Mouse (Mus musculus): ENCODE data around the gene Hoxc6. TPM values are rescaled to one million over a fixed set of nuclear protein-coding genes. Genes with fewer than 3 reads are reported as not detected.

Hoxc6 gene
- 2.1 and 2.3 TPM in 2 replicates for polyA plus RNA-seq (2016; fragmentation: Nextera tagmentation; extraction: Ambion mirVana)

DNA sequence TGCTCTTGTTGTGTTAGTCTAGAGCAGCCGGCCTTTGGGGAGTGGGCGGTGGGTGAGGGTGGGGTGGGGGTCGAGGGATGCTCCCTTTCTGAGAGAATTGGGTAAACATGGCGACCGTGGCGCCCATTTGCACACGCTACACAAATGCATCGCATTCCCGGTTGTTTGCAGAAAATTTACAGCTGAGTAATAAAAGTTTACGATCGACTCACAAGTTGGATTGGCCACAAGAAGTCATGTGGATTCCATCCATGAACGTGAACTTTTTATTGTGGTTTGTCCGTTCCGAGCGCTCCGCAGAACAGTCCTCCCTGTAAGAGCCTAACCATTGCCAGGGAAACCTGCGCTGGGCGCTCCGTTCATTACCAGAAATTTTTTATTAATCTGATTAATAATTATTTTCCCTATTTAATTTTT is at the start of gene Hoxc6:
Hoxc6 (plus strand) TSS at position 319 of the 417 bp plus-strand sequence.
- 2% methylated on average over 19 of the region's 19 CpGs for WGBS
- no peak for ATAC-seq (ENCODE audit: low FRiP score)
- H3K9ac ChIP-seq = no peak within 1 kb of the TSS
- H3K9me3 ChIP-seq (replicated peaks) = no peaks in the 10 kb centered on the region
- peaks cover 96% of the 10 kb centered on the region for H3K27me3 ChIP-seq
- peaks cover 7% of the 10 kb centered on the region for H3K4me1 ChIP-seq
- H3K27ac ChIP-seq = no peak within 1 kb of the TSS
- no peaks in the 10 kb centered on the region for H3K36me3 ChIP-seq
- peak within 1 kb of the TSS; percentile 49 for H3K4me2 ChIP-seq (replicated peaks)
- peak within 1 kb of the TSS; percentile 29 for H3K4me3 ChIP-seq

DNA sequence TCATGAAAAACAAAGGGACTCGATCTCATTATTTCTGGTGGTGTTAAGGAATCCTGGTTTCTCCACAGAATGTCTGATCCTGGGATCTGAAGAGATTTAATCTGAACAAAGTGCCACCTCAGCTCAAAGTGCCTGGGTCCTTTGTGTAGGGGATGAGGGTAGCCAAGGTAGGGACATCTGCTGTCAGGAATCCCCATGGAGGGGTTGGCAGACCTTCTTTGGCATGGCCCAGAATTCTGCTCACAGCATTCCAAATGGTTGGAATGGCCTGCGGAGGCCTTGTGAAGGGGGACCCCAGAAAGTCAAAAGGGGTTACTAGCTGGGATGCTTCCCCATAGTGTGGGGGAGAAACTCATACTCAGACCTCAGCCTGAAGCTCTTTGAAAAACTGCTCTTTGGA is 49.2 kb upstream of the Hoxc6 start:
- H3K9ac ChIP-seq = no peak overlapping the region
- H3K9me3 ChIP-seq (replicated peaks) = no peaks in the 10 kb centered on the region
- no peak overlapping the region for H3K27ac ChIP-seq
- no peak overlapping the region for H3K4me2 ChIP-seq (replicated peaks)
- H3K27me3 ChIP-seq = peaks cover 100% of the 10 kb centered on the region
- H3K4me3 ChIP-seq = no peak overlapping the region
- ATAC-seq (ENCODE audit: low FRiP score) = no peak
- no peaks in the 10 kb centered on the region for H3K4me1 ChIP-seq
- WGBS = 7% methylated on average over 2 of the region's 2 CpGs
- H3K36me3 ChIP-seq = no peaks in the 10 kb centered on the region

DNA sequence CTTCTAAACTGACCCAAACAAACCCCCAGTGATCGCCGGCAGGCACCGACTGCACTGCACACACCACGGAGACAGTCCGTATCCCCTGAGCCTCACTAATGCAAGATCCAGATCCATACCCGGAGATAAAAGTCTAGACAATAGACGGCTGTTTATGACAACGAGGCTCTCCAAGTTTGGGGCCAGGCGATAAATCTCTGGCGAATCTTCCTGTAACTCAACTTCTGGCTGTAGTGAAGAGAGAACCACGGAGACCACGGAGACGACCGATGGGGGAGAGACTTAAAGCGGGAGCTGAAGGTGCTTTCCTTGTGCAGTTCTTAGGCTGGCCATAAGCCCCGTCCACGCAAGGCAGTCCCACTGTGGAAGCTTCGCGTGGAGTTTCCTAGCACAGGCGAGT is 48.4 kb upstream of the Hoxc6 start:
- peaks cover 100% of the 10 kb centered on the region for H3K27me3 ChIP-seq
- no peaks in the 10 kb centered on the region for H3K36me3 ChIP-seq
- no peak overlapping the region for H3K4me3 ChIP-seq
- H3K4me2 ChIP-seq (replicated peaks) = no peak overlapping the region
- H3K9me3 ChIP-seq (replicated peaks) = no peaks in the 10 kb centered on the region
- no peak for ATAC-seq (ENCODE audit: low FRiP score)
- no peak overlapping the region for H3K27ac ChIP-seq
- WGBS = 1% methylated on average over 20 of the region's 20 CpGs
- H3K4me1 ChIP-seq = no peaks in the 10 kb centered on the region
- no peak overlapping the region for H3K9ac ChIP-seq

DNA sequence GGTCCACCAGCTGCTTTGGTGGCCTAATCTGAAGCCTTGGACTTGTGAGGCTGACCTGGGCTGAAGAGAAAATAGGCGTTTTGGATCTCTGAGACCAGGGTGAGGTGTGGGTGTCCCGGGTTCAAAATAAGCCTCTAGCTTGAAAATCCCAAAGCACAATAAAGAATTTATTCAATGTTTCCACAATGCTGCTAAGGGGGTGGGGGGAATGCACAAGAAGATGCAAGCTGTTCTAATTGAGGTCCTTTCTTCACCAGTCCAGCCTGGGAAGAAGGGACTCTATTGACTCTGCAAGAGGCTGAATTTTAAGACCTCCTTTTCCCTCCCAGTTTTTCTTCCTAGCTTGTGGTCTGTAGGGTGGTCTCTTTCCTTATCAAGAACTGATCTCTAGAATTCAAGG is 47.2 kb upstream of the Hoxc6 start:
- H3K27ac ChIP-seq = no peak overlapping the region
- no peaks in the 10 kb centered on the region for H3K9me3 ChIP-seq (replicated peaks)
- H3K27me3 ChIP-seq = peaks cover 100% of the 10 kb centered on the region
- H3K4me3 ChIP-seq = no peak overlapping the region
- no peaks in the 10 kb centered on the region for H3K4me1 ChIP-seq
- WGBS = 14% methylated on average over 2 of the region's 2 CpGs
- ATAC-seq (ENCODE audit: low FRiP score) = no peak
- H3K9ac ChIP-seq = no peak overlapping the region
- H3K36me3 ChIP-seq = no peaks in the 10 kb centered on the region
- H3K4me2 ChIP-seq (replicated peaks) = no peak overlapping the region

DNA sequence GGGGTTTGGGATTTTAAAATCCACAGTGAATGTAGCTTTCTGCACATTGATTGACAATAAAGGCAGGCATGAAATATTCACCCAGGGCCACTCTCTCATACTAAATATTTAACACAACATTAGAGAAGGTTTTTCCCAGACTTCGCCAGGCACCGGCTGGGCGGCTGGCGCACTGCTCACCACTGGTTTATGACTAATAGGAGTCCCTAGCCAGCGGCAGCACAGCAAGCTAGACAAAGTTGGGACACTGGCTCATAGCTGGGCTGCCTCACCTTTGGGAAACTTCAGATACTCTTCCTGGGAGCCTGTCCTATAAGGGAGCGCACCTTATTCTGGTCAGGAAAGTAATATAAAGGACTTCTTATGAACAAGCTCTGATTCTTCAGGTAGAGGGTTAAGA is 44.5 kb upstream of the Hoxc6 start:
- H3K4me1 ChIP-seq = no peaks in the 10 kb centered on the region
- WGBS = 5% methylated on average over 6 of the region's 6 CpGs
- no peak overlapping the region for H3K9ac ChIP-seq
- no peaks in the 10 kb centered on the region for H3K9me3 ChIP-seq (replicated peaks)
- no peak overlapping the region for H3K27ac ChIP-seq
- no peak overlapping the region for H3K4me2 ChIP-seq (replicated peaks)
- no peaks in the 10 kb centered on the region for H3K36me3 ChIP-seq
- no peak for ATAC-seq (ENCODE audit: low FRiP score)
- H3K27me3 ChIP-seq = peaks cover 100% of the 10 kb centered on the region
- no peak overlapping the region for H3K4me3 ChIP-seq

DNA sequence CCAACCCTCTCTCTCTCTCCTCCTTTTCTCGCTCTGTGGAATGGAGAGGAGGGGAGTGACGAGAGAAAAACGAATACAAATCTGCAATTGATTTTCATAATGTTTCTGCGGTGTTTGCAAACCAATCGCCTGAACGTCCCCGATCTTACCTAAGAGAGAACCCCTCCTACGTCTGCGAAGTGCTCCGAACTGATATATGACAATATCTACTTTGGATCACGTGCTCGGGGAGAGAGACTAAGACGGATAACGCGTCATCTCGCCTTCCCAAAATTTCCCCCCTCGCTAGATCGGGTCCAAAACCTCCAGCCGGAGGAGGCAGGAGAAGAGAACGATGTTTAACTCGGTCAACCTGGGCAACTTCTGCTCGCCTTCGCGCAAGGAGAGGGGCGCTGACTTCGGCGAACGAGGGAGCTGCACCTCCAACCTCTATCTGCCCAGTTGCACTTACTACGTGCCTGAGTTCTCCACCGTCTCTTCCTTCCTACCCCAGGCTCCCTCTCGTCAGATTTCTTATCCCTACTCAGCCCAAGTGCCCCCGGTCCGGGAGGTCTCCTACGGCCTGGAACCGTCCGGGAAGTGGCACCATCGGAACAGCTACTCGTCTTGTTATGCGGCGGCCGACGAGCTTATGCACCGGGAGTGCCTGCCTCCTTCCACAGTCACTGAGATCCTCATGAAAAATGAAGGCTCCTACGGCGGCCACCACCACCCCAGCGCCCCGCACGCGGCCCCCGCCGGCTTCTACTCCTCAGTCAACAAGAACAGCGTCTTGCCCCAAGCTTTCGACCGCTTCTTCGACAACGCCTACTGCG is 43.7 kb upstream of the Hoxc6 start, which contains the start of gene Hoxc11:
Hoxc11 (plus strand) TSS at position 236 of the 815 bp plus-strand sequence.
- no peak for ATAC-seq (ENCODE audit: low FRiP score)
- no peak within 1 kb of the TSS for H3K4me2 ChIP-seq (replicated peaks)

DNA sequence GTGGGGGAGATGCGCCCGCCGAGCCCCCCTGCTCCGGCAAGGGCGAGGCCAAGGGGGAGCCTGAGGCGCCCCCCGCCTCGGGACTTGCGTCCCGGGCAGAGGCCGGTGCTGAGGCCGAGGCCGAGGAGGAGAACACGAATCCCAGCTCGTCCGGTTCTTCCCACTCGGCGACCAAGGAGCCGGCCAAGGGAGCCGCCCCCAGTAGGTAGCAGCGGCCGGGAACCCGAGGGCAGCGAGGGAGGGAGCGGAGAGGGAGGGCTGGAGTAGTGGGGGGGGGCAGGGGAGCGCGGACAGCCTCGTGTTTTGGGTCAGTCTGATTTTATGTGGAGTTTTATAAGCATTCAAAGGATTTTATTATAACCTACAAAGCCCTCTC is 43.1 kb upstream of the Hoxc6 start:
- ATAC-seq (ENCODE audit: low FRiP score) = no peak
- H3K36me3 ChIP-seq = no peaks in the 10 kb centered on the region
- peaks cover 99% of the 10 kb centered on the region for H3K27me3 ChIP-seq
- no peak overlapping the region for H3K4me3 ChIP-seq
- no peaks in the 10 kb centered on the region for H3K9me3 ChIP-seq (replicated peaks)
- no peak overlapping the region for H3K9ac ChIP-seq
- H3K27ac ChIP-seq = no peak overlapping the region
- H3K4me1 ChIP-seq = no peaks in the 10 kb centered on the region
- no peak overlapping the region for H3K4me2 ChIP-seq (replicated peaks)
- WGBS = under 1% methylated on average over 28 of the region's 28 CpGs

More for the DNA sequence above, 43.7 kb upstream of the Hoxc6 start, which contains the start of gene Hoxc11:
- no peak within 1 kb of the TSS for H3K4me3 ChIP-seq
- peaks cover 99% of the 10 kb centered on the region for H3K27me3 ChIP-seq
- no peaks in the 10 kb centered on the region for H3K36me3 ChIP-seq
- WGBS = under 1% methylated on average over 57 of the region's 57 CpGs
- H3K27ac ChIP-seq = no peak within 1 kb of the TSS
- no peaks in the 10 kb centered on the region for H3K9me3 ChIP-seq (replicated peaks)
- H3K9ac ChIP-seq = no peak within 1 kb of the TSS
- no peaks in the 10 kb centered on the region for H3K4me1 ChIP-seq

DNA sequence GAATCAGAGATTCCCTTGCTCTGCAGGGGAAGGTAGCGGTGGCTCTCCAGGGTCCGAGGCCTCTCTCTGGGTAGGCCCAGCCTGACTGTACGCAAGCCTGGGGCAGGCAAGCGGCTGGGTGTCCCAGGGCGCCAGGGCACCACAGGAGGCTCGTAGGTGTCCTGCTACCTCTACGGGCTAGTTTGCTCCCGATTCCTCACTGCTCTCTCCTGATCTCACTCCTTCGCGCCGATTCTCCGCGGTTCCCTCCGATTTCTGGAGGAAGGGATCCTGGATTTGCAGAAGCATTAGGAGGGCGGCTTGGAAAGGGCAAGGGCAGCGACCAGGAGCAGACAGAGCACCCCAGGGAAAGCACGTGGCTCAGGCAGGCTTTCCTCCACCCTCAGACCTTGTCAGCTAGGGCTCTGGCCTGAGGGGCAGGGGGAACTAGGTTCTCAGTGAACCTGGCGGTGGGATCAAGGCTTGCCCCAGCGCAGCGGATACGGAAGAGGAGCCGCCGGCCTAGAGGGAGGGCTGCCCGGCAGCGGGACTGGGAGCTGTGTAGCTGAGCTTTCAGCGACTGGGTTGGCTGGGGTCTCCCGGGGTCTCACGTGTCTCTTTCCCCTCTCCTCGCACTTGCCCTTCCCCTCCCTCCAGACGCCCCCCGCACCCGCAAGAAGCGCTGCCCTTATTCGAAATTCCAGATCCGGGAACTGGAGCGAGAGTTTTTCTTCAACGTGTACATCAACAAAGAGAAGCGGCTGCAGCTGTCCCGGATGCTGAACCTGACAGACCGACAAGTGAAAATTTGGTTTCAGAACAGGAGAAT is 42.0 kb upstream of the Hoxc6 start:
- H3K4me3 ChIP-seq = no peak overlapping the region
- no peak for ATAC-seq (ENCODE audit: low FRiP score)

DNA sequence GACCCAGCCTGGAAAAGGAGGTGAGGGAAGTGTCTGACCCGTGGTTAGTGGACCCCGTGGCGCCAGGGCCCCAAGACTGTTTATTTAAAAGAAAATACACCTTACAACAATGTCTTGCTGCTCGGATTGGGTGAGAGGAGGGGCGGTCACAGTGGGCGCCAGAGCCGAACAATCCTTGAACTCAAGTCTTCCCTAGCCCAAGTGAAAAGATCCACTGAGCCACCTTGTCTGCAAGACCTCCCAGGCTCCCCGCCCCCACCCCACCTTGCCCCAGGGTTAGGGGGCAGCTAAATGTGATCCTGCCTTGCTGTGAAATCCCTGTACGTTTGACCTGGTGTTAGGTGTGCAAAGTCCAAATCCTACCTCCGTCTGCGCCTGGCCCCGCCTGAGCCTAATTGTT is 41.2 kb upstream of the Hoxc6 start:
- H3K4me1 ChIP-seq = no peaks in the 10 kb centered on the region
- H3K27ac ChIP-seq = no peak overlapping the region
- no peak overlapping the region for H3K9ac ChIP-seq
- no peak for ATAC-seq (ENCODE audit: low FRiP score)
- no peak overlapping the region for H3K4me3 ChIP-seq
- H3K9me3 ChIP-seq (replicated peaks) = no peaks in the 10 kb centered on the region
- H3K36me3 ChIP-seq = no peaks in the 10 kb centered on the region
- no peak overlapping the region for H3K4me2 ChIP-seq (replicated peaks)
- H3K27me3 ChIP-seq = peaks cover 99% of the 10 kb centered on the region
- 2% methylated on average over 12 of the region's 12 CpGs for WGBS

More for the DNA sequence above, 42.0 kb upstream of the Hoxc6 start:
- Histone ChIP-seq H3K4me2 (replicated peaks) (no peak overlapping the region), H3K27ac (no peak overlapping the region), H3K36me3 (no peaks in the 10 kb centered on the region), H3K4me1 (no peaks in the 10 kb centered on the region), H3K9me3 (replicated peaks) (no peaks in the 10 kb centered on the region), H3K9ac (no peak overlapping the region), H3K27me3 (peaks cover 99% of the 10 kb centered on the region)
- WGBS = under 1% methylated on average over 40 of the region's 40 CpGs

DNA sequence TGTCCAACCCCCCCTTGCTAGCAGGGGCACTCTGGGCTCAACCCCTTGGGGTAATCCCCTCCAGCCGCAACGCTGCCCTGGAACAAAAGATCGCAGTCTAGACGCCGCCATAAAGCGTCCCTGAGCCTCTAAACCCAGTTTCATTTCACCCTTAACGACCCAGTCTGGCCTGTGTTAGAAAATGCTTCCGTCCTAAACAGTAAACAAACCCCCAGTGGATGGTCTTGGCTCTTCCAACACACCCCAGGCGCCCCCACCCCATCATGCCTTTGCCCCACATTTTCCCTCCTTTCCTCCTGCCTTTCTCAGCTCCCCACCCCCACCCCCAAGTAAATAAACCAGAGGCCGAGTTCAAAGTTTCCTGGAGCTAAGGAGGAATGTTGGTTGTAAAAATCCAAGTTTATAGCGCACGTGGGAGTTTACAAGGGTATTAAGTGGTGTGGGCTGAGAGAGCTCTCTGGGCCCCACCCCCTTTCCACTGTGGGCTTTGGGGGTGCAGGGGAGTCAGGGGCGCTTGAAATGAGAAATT is 38.3 kb upstream of the Hoxc6 start:
- H3K27ac ChIP-seq = no peak overlapping the region
- ATAC-seq (ENCODE audit: low FRiP score) = no peak
- H3K4me2 ChIP-seq (replicated peaks) = no peak overlapping the region
- H3K36me3 ChIP-seq = no peaks in the 10 kb centered on the region
- no peak overlapping the region for H3K9ac ChIP-seq
- no peaks in the 10 kb centered on the region for H3K9me3 ChIP-seq (replicated peaks)
- peaks cover 97% of the 10 kb centered on the region for H3K27me3 ChIP-seq
- H3K4me1 ChIP-seq = no peaks in the 10 kb centered on the region
- H3K4me3 ChIP-seq = no peak overlapping the region
- 0% methylated on average over 13 of the region's 13 CpGs for WGBS

DNA sequence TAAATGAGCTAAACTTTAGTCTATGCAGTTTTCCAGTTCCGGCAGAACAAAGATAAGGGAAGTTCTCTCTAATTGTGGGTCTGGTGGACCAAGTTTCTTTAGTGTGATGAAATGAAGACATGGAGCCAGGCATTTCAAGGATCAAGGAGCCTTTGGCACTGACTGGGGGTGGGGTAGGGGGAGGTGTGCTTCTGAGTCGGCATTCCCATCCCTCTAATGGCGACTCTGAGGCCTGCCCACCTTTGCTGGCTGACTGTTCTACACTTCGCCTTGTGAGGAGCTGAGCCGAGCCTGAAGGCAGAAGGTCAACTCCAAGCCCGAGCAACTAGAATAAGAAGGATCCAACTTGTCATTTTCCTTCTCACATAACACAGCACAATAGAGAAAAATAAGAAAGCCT is 36.3 kb upstream of the Hoxc6 start:
- H3K4me2 ChIP-seq (replicated peaks) = no peak overlapping the region

DNA sequence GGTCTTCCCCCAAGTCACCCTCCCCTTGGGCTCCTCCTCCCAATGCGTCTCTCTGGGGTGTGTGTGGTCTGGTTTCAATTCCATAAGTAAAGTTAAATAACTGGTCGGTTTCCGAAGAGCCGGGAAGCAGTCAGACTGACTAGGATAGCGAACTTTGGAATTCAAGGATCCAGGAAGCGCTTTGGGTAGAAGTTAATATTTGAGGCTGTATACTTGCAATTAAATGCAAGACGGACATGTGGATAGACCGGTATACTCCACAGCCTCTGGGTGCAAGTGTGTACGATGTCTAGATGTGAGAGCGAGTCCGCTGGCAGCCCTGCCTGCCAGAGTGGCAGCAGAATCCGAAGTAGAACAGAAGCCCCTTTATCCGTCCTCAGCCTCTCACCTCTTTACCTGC is 35.6 kb upstream of the Hoxc6 start:
- no peak overlapping the region for H3K27ac ChIP-seq
- H3K9ac ChIP-seq = no peak overlapping the region
- no peak overlapping the region for H3K4me2 ChIP-seq (replicated peaks)
- H3K9me3 ChIP-seq (replicated peaks) = no peaks in the 10 kb centered on the region
- no peak for ATAC-seq (ENCODE audit: low FRiP score)
- H3K36me3 ChIP-seq = no peaks in the 10 kb centered on the region
- H3K27me3 ChIP-seq = peaks cover 97% of the 10 kb centered on the region
- H3K4me1 ChIP-seq = 0 out of 2 replicates have a peak, but pooled peaks cover 7% of the 10 kb centered on the region
- WGBS = 3% methylated on average over 13 of the region's 13 CpGs
- no peak overlapping the region for H3K4me3 ChIP-seq

More for the DNA sequence above, 36.3 kb upstream of the Hoxc6 start:
- no peak for ATAC-seq (ENCODE audit: low FRiP score)
- H3K36me3 ChIP-seq = no peaks in the 10 kb centered on the region
- H3K4me1 ChIP-seq = 0 out of 2 replicates have a peak, but pooled peaks cover 5% of the 10 kb centered on the region
- H3K9ac ChIP-seq = no peak overlapping the region
- H3K4me3 ChIP-seq = no peak overlapping the region
- no peaks in the 10 kb centered on the region for H3K9me3 ChIP-seq (replicated peaks)
- H3K27me3 ChIP-seq = peaks cover 97% of the 10 kb centered on the region
- WGBS = 4% methylated on average over 6 of the region's 6 CpGs
- no peak overlapping the region for H3K27ac ChIP-seq

All from hindbrain, embryonic 12.5 days (tissue).